Mouse (Mus musculus) thymus, adult 2 months (tissue): ENCODE results near the gene Hmga1.

Experiments
- CTCF ChIP-seq: fragments of 200-500 bp; IDR thresholded peaks from 2 replicates; pipeline ENCODE4 v1.5.1; 2012; ENCODE audit warnings: mild to moderate bottlenecking, control low read depth, low read length, moderate library complexity, borderline replicate concordance; ENCODE audit not compliant: control insufficient read depth, poor library complexity, insufficient read depth; ENCODE audit errors: extremely low read depth
- POLR2A ChIP-seq: fragments of 200-500 bp; IDR thresholded peaks from 2 replicates; pipeline ENCODE4 v1.6.1; 2012; ENCODE audit warnings: mild to moderate bottlenecking, low read length, control low read depth, moderate library complexity; ENCODE audit not compliant: control insufficient read depth, poor library complexity, insufficient read depth; ENCODE audit errors: extremely low read depth

DNA sequence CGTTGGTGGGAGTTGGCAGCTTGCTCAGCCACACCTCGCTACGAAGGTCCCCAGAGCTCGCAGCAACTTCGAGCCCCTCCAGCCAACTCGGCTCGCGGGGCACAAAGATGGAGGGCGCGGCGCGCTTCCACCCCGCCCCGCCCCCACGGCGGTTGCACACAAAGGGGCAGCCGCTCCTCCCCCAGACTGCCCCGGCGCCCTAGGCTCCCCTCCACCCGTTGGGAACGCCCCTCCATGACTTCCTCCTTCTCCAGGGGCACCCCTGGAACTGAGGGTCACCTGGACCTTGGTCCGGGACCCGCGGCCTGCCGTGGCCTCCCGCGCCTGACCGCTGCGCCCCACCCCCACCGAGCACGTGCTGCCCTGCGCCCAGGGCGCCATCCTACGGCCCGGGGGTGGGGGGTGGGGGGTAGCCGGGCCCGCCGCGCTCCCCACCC, 1.2 kb upstream of the Hmga1 start:
- TF ChIP-seq CTCF (no peak), POLR2A (no peak)
